ENCODE assay signal across 20 mouse cellular contexts in genomic region chr13:20046406-20046805, GRCm38 (mm10). TPM values are rescaled to one million over a fixed set of nuclear protein-coding genes. Genes with fewer than 3 reads are reported as not detected.
A peak's percentile ranks its signal among the peaks of the same experiment; 100 is the strongest.
DNase-seq lines count a peak whose midpoint lies in the region; ATAC-seq and TF ChIP-seq lines count a peak whose summit lies in the region.
"Had no signal": no experiment of that assay in that cellular context is flagged by ENCODE, and none has a peak within 500 bp of the region (broad histone marks: within the 10 kb centered on the region; RNA-seq: fewer than 3 reads in every experiment).

No protein-coding gene starts in this region.

- no peak for TF ChIP-seq RAD21 in CH12.LX (IDR thresholded peaks at IDR 0.05; ENCODE audit: low read depth, low read length)

- 80% methylated on average over 4 of the region's 4 CpGs for WGBS in heart, embryonic 12.5 days
- 36% methylated on average over 4 of the region's 4 CpGs for WGBS in lung, postnatal 0 days

- TF ChIP-seq CTCF in CH12.LX (conservative IDR thresholded peaks at IDR 0.05 in 1 of 2, IDR thresholded peaks at IDR 0.05 in 1 of 2; ENCODE audit: low read depth in 2 of 2, low read length in 2 of 2): no peak
- no peak for TF ChIP-seq CTCF in lung, postnatal 0 days (IDR thresholded peaks at IDR 0.05)

- in situ Hi-C loops in CH12.LX (cut with MboI; ENCODE audit: low pct_ligation_motif_present, low pct_unique_long_range_greater_than_20kb, low sequenced_read_pairs): no loop called here

- no peak for TF ChIP-seq POLR2A in CH12.LX (IDR thresholded peaks at IDR 0.05; ENCODE audit: low read depth, low read length)

- H3K9ac ChIP-seq in heart, embryonic 12.5 days: no peak overlapping the region
- H3K9ac ChIP-seq in CH12.LX (ENCODE audit: insufficient read depth, low read depth): no peak overlapping the region
- H3K9ac ChIP-seq in lung, postnatal 0 days (replicated peaks; ENCODE audit: low read depth): no peak overlapping the region
- H3K9ac ChIP-seq: embryonic facial prominence, embryonic 15.5 days had no signal

- H3K79me2 ChIP-seq in CH12.LX (replicated peaks; ENCODE audit: control insufficient read depth, extremely low read depth, insufficient read depth, poor library complexity, severe bottlenecking): no peaks in the 10 kb centered on the region

- H3K4me2 ChIP-seq in heart, embryonic 12.5 days: no peak overlapping the region
- H3K4me2 ChIP-seq in CH12.LX (ENCODE audit: insufficient read depth, low read depth, poor library complexity, severe bottlenecking): peak overlapping the region; percentile 50; the same call in 1 of the 2 replicates
- no peak overlapping the region for H3K4me2 ChIP-seq in lung, postnatal 0 days (replicated peaks; ENCODE audit: low read depth, low read length)
- H3K4me2 ChIP-seq: embryonic facial prominence, embryonic 15.5 days; heart, embryonic 11.5 days had no signal

- H3K27ac ChIP-seq in heart, embryonic 12.5 days (ENCODE audit: poor library complexity, severe bottlenecking): no peak overlapping the region
- no peak overlapping the region for H3K27ac ChIP-seq in CH12.LX (ENCODE audit: insufficient read depth, low read depth)
- peak overlapping the region; percentile 64 for H3K27ac ChIP-seq in lung, postnatal 0 days (ENCODE audit: low read length)
- H3K27ac ChIP-seq: embryonic facial prominence, embryonic 15.5 days; forebrain, embryonic 10.5 days had no signal

- ATAC-seq in heart, embryonic 12.5 days (ENCODE audit: insufficient number of reproducible peaks, low FRiP score): no peak
- no peak for ATAC-seq in lung, postnatal 0 days
- ATAC-seq: forebrain, embryonic 14.5 days; hindbrain, embryonic 16.5 days; inflammation-experienced regulatory T-cells, adult 6 months had no signal

- H3K4me1 ChIP-seq in heart, embryonic 12.5 days (replicated peaks): no peaks in the 10 kb centered on the region
- H3K4me1 ChIP-seq in CH12.LX (ENCODE audit: control insufficient read depth in 1 of 2, insufficient read depth in 2 of 2): peaks cover 7 to 26% of the 10 kb centered on the region in 2 experiments; a peak in 3 of 4 replicates
- no peaks in the 10 kb centered on the region; the same call in 1 of the 2 replicates for H3K4me1 ChIP-seq in lung, postnatal 0 days (ENCODE audit: insufficient read depth, low read depth, low read length)

- dilution Hi-C loops in CH12.LX (cut with MboI; ENCODE audit: extremely low pct_ligation_motif_present, extremely low pct_unique_long_range_greater_than_20kb, low sequenced_read_pairs): no loop called here

- H3K9me3 ChIP-seq in heart, embryonic 12.5 days (replicated peaks): no peaks in the 10 kb centered on the region
- no peaks in the 10 kb centered on the region for H3K9me3 ChIP-seq in CH12.LX (replicated peaks; ENCODE audit: low read length)
- H3K9me3 ChIP-seq in lung, postnatal 0 days (ENCODE audit: low read length): no peaks in the 10 kb centered on the region
- H3K9me3 ChIP-seq: embryonic facial prominence, embryonic 15.5 days; forebrain, embryonic 10.5 days had no signal

- peak; percentile 4 to 7 for DNase-seq in heart, adult 9 months (ENCODE audit: low spot score in 2 of 2)
- DNase-seq in CH12.LX (ENCODE audit: extremely low read depth): no peak
- DNase-seq in lung, postnatal 0 days (ENCODE audit: low spot score): peak; percentile 70
- peak; percentile 15 to 46 for DNase-seq in lung, postnatal 4 days
- DNase-seq in spleen, postnatal 10 days (ENCODE audit: low spot score in 2 of 2): no peak
- DNase-seq in cerebellum, postnatal 14 days: no peak
- DNase-seq: adrenal gland, adult 8-10 months; adrenal gland, postnatal 36 days; cerebellum, adult 9-10 months; cerebellum, postnatal 36 days; heart, adult 18-20 months; heart, postnatal 36 days had no signal

- no peak overlapping the region for H3K4me3 ChIP-seq in heart, embryonic 12.5 days
- no peak overlapping the region for H3K4me3 ChIP-seq in CH12.LX (replicated peaks in 1 of 3; ENCODE audit: low read depth in 2 of 3, low read length in 2 of 3, poor library complexity in 1 of 3)
- no peak overlapping the region for H3K4me3 ChIP-seq in lung, postnatal 0 days (ENCODE audit: low read depth, low read length)
- H3K4me3 ChIP-seq: embryonic facial prominence, embryonic 15.5 days; erythroblast, embryonic 14.5 days; forebrain, embryonic 10.5 days had no signal

- no peak for TF ChIP-seq EP300 in CH12.LX (IDR thresholded peaks at IDR 0.05; ENCODE audit: low read length)
- no peak for TF ChIP-seq EP300 in lung, postnatal 0 days (IDR thresholded peaks at IDR 0.05)

- no peaks in the 10 kb centered on the region; the same call in 1 of the 2 replicates for H3K27me3 ChIP-seq in heart, embryonic 12.5 days (replicated peaks)
- H3K27me3 ChIP-seq in CH12.LX (replicated peaks): no peaks in the 10 kb centered on the region
- no peaks in the 10 kb centered on the region for H3K27me3 ChIP-seq in lung, postnatal 0 days (replicated peaks; ENCODE audit: insufficient read depth, low read length)
- H3K27me3 ChIP-seq: embryonic facial prominence, embryonic 15.5 days had no signal

- H3K36me3 ChIP-seq in heart, embryonic 12.5 days: no peaks in the 10 kb centered on the region
- H3K36me3 ChIP-seq in CH12.LX (replicated peaks in 1 of 2; ENCODE audit: control insufficient read depth in 1 of 2, insufficient read depth in 1 of 2, low read length in 1 of 2): no peaks in the 10 kb centered on the region
- no peaks in the 10 kb centered on the region for H3K36me3 ChIP-seq in lung, postnatal 0 days (ENCODE audit: insufficient read depth, low read length)
- H3K36me3 ChIP-seq: embryonic facial prominence, embryonic 15.5 days; forebrain, embryonic 10.5 days had no signal

TF ChIP-seq in CH12.LX, 34 proteins besides CTCF, POLR2A, EP300 and RAD21:
- TF ChIP-seq MAFK (IDR thresholded peaks at IDR 0.05; ENCODE audit: insufficient replicate concordance, low read length): no peak
- no peak for TF ChIP-seq ELF1 (IDR thresholded peaks at IDR 0.05; ENCODE audit: low read depth, low read length)
- TF ChIP-seq GABPA (IDR thresholded peaks at IDR 0.05; ENCODE audit: insufficient replicate concordance, low read depth, low read length): no peak
- no peak for TF ChIP-seq MEF2A (IDR thresholded peaks at IDR 0.05; ENCODE audit: borderline replicate concordance, low read depth, low read length)
- TF ChIP-seq BHLHE40 (IDR thresholded peaks at IDR 0.05; ENCODE audit: low read depth, low read length): no peak
- no peak for TF ChIP-seq JUN (IDR thresholded peaks at IDR 0.05; ENCODE audit: insufficient read depth, low read depth, low read length)
- TF ChIP-seq ZNF384 (IDR thresholded peaks at IDR 0.05; ENCODE audit: low read depth, low read length): no peak

RNA-seq across cellular contexts. Expression of gene Elmo1, which starts 44.0 kb away (rescaled TPM):
- 8.8 and 9.4 TPM in 2 replicates for polyA plus RNA-seq in heart, embryonic 12.5 days (2016; fragmentation: Nextera tagmentation; extraction: Ambion mirVana)
- total RNA-seq in CH12.LX (2012; rRNA removed) (32.2 and 35.8 TPM in 2 replicates), CH12.LX (2014; rRNA removed) (22.2 and 23.1 TPM in 2 replicates)
- polyA plus RNA-seq in CH12.LX (2012; ENCODE audit: insufficient read length, low read depth): 42.8 and 50.2 TPM in 2 replicates
- 20.8 and 21.9 TPM in 2 replicates for polyA plus RNA-seq in lung, postnatal 0 days (2015; fragmentation: Nextera tagmentation; extraction: Ambion mirVana)

Comparison
In these comparisons a context has a peak if more than half of its experiments do, and no peak if none do; other contexts are left out.
1. DNase-seq: peak in heart, adult 9 months (2 of 2), lung, postnatal 0 days (single experiment) and lung, postnatal 4 days (2 of 2); none in CH12.LX (single experiment), spleen, postnatal 10 days (0 of 2) and cerebellum, postnatal 14 days (0 of 2).